Mouse (Mus musculus): ENCODE results near the gene Rbck1. TPM values are rescaled to one million over a fixed set of nuclear protein-coding genes. Genes with fewer than 3 reads are reported as not detected.
"Not testable (repeated sequence)": the region's sequence is repeated elsewhere in the genome, so short reads cannot be mapped to it uniquely, and the experiment has no call there.

Rbck1 gene
- polyA plus RNA-seq, 1 experiment from 2014 or later = 41.4 TPM

- H3K4me2 ChIP-seq = peak overlapping the region; percentile 90
- no peak for ATAC-seq (ENCODE audit: insufficient read depth)
- H3K27me3 ChIP-seq = no peaks in the 10 kb centered on the region
- no peak overlapping the region; the same call in 1 of the 2 replicates for H3K27ac ChIP-seq (replicated peaks)
- H3K9me3 ChIP-seq (replicated peaks) = no peaks in the 10 kb centered on the region
- H3K36me3 ChIP-seq (replicated peaks) = no peaks in the 10 kb centered on the region; the same call in 1 of the 2 replicates
- 34% methylated on average over 5 of the region's 5 CpGs for WGBS (ENCODE audit: insufficient replicate concordance)
- peaks cover 42% of the 10 kb centered on the region for H3K4me1 ChIP-seq (replicated peaks)
- H3K4me3 ChIP-seq (replicated peaks) = peak overlapping the region; percentile 84
- peak overlapping the region; percentile 95 for H3K9ac ChIP-seq
These were observed 37.9 kb downstream of the Rbck1 start for GRCm38 (mm10) chr2:152294541-152294940.

GRCm38 (mm10) chr2:152293727-152294475, 38.6 kb downstream of the Rbck1 start, which contains the start of gene Tbc1d20:
Tbc1d20 (plus strand) TSS chr2:152293828.
- Histone ChIP-seq H3K9me3 (replicated peaks) (no peaks in the 10 kb centered on the region), H3K27ac (replicated peaks) (peak within 1 kb of the TSS; percentile 88), H3K4me2 (peak within 1 kb of the TSS; percentile 90), H3K27me3 (no peaks in the 10 kb centered on the region), H3K36me3 (replicated peaks) (no peaks in the 10 kb centered on the region; the same call in 1 of the 2 replicates), H3K4me1 (replicated peaks) (peaks cover 42% of the 10 kb centered on the region), H3K9ac (peak within 1 kb of the TSS; percentile 95), H3K4me3 (replicated peaks) (peak within 1 kb of the TSS; percentile 84)
- WGBS (ENCODE audit: insufficient replicate concordance) = under 1% methylated on average over 68 of the region's 70 CpGs
- ATAC-seq (ENCODE audit: insufficient read depth) = peak; percentile 97

DNA sequence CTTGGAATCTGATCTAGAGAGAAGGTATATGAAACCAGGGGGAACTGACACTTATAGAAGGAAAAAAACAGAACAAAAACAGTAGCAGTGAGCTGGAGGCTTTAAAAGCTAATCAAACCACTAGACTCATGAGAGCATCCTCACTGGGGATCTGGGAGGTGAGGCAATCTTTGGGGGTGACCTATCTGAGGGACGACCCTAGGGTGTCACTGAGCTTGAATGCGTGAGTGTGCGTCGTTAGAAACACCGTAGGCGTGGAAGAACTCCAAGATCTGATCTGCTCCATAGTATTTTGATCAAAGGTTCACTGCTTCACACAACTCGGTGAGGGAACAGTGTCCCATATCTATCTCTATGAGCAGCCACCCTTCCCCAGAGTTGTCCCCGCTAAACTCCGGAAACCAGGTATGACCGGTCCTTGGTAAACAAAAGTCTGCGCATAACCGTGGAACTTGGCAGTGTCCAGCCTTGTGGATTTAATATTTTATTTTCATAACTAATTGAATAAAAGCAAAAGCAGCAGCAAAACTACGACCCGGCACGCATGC, 39.2 kb downstream of the Rbck1 start:
- peak; percentile 49 for ATAC-seq (ENCODE audit: insufficient read depth)
- peak overlapping the region; percentile 95 for H3K9ac ChIP-seq
- peak overlapping the region; percentile 84 for H3K4me3 ChIP-seq (replicated peaks)
- peak overlapping the region; percentile 53; the same call in 1 of the 2 replicates for H3K27ac ChIP-seq (replicated peaks)
- H3K4me1 ChIP-seq (replicated peaks) = peaks cover 37% of the 10 kb centered on the region
- no peaks in the 10 kb centered on the region for H3K9me3 ChIP-seq (replicated peaks)
- H3K36me3 ChIP-seq (replicated peaks) = no peaks in the 10 kb centered on the region; the same call in 1 of the 2 replicates
- under 1% methylated on average over 15 of the region's 15 CpGs for WGBS (ENCODE audit: insufficient replicate concordance)
- H3K27me3 ChIP-seq = no peaks in the 10 kb centered on the region
- H3K4me2 ChIP-seq = peak overlapping the region; percentile 90

DNA sequence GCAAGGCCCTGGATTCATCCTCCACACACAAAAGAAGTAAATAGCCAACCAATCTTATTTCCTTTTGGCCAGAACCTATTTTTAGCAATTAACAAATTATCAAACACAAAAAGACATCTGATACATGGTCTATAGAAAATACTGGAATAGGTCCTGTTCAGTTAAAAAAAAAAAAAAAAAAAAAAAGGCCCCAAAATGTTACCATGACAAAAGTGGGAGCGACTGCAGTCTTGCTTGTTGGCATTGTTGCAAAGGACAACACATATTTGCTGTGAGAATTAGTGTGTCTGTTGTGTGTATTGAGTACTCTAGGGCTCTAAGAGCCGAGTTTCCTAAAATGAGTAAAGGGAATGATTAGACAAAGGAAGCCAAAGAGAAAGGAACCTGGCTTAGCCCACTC, 40.0 kb downstream of the Rbck1 start:
- H3K4me3 ChIP-seq (replicated peaks) = no peak overlapping the region
- no peaks in the 10 kb centered on the region; the same call in 1 of the 2 replicates for H3K36me3 ChIP-seq (replicated peaks)
- no peaks in the 10 kb centered on the region for H3K9me3 ChIP-seq (replicated peaks)
- WGBS (ENCODE audit: insufficient replicate concordance) = 72% methylated on average over 2 of the region's 2 CpGs
- H3K27ac ChIP-seq (replicated peaks) = no peak overlapping the region
- H3K27me3 ChIP-seq = no peaks in the 10 kb centered on the region
- H3K4me1 ChIP-seq (replicated peaks) = peaks cover 33% of the 10 kb centered on the region
- H3K9ac ChIP-seq = no peak overlapping the region
- H3K4me2 ChIP-seq = no peak overlapping the region
- no peak for ATAC-seq (ENCODE audit: insufficient read depth)

GRCm38 (mm10) chr2:152289623-152290022, 42.8 kb downstream of the Rbck1 start:
- H3K9me3 ChIP-seq (replicated peaks); ATAC-seq (ENCODE audit: insufficient read depth); H3K9ac ChIP-seq; H3K4me3 ChIP-seq (replicated peaks); H3K27ac ChIP-seq (replicated peaks); H3K4me2 ChIP-seq; H3K27me3 ChIP-seq: not testable (repeated sequence)
- Histone ChIP-seq H3K4me1 (replicated peaks) (peaks cover 11% of the 10 kb centered on the region), H3K36me3 (replicated peaks) (peaks cover 14% of the 10 kb centered on the region)
- WGBS (ENCODE audit: insufficient replicate concordance) = 62% methylated on average over 2 of the region's 2 CpGs

DNA sequence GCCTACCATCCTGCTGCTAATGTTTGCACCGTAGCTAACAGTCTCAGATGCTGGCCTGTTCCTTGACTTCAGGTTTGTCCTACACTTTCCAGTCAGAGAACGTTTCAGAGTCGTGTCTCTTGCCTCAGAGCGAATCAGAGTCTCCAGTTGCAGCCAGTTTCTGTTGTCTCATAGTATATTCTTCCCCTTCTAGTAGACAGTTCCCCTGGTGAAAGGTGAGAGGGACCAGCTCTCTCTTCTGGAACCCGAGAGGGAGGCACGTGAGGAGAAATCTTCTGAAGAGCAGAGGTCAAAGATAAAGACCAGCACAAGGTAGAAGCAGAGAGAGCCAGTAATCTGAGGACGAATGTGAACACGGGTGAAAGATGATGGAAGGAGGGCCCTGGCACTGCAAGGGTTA, 44.4 kb downstream of the Rbck1 start:
- H3K9me3 ChIP-seq (replicated peaks) = no peaks in the 10 kb centered on the region
- H3K4me2 ChIP-seq = no peak overlapping the region
- H3K9ac ChIP-seq = no peak overlapping the region
- no peak for ATAC-seq (ENCODE audit: insufficient read depth)
- no peak overlapping the region for H3K27ac ChIP-seq (replicated peaks)
- H3K4me1 ChIP-seq (replicated peaks) = peaks cover 2% of the 10 kb centered on the region
- no peak overlapping the region for H3K4me3 ChIP-seq (replicated peaks)
- H3K27me3 ChIP-seq = no peaks in the 10 kb centered on the region
- 74% methylated on average over 8 of the region's 8 CpGs for WGBS (ENCODE audit: insufficient replicate concordance)
- H3K36me3 ChIP-seq (replicated peaks) = peaks cover 30% of the 10 kb centered on the region

DNA sequence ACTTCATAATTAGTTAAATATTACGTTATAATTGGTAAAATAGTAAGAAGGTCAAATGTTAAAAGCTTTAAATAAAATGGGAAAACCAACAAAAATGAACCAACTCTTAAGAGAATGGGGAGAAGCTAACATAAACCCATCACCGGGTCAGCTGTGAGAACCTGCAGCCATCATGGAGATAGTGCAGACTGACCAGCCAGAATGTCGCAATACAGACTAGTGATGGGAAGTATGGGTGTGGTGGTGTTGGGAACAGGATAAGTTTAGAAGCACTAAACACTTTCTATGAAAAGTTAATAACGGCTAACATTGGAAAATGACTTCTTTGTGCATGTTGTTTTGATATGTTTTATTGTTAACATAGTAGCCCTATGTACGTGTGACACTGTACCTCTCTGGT, 44.9 kb downstream of the Rbck1 start:
- Histone ChIP-seq H3K9ac (no peak overlapping the region), H3K36me3 (replicated peaks) (peaks cover 35% of the 10 kb centered on the region), H3K27me3 (no peaks in the 10 kb centered on the region), H3K4me2 (no peak overlapping the region), H3K4me1 (replicated peaks) (no peaks in the 10 kb centered on the region), H3K4me3 (replicated peaks) (no peak overlapping the region), H3K27ac (replicated peaks) (no peak overlapping the region), H3K9me3 (replicated peaks) (no peaks in the 10 kb centered on the region)
- no peak for ATAC-seq (ENCODE audit: insufficient read depth)
- 82% methylated on average over 5 of the region's 5 CpGs for WGBS (ENCODE audit: insufficient replicate concordance)

DNA sequence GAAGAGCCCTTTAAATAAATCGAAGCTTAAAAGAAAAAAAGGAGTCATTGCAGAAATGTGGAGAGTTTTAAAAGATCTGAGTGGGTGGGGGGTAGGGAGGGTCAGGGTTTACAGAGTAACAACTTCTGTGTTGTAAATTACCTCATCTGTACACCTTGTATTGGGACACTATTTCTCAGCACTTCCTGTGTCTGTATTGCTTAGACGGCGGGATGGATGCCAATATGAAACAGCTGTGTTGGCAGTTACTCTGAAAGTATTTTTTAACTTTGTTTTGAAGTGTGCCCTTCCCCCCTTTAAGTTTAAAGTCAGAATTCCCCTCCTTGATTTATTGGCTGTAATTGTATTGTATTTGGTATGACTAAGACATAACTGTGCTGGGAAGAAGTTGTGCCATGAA, 51.0 kb downstream of the Rbck1 start:
- 83% methylated on average over 3 of the region's 3 CpGs for WGBS (ENCODE audit: insufficient replicate concordance)
- Histone ChIP-seq H3K27me3 (no peaks in the 10 kb centered on the region), H3K9me3 (replicated peaks) (no peaks in the 10 kb centered on the region), H3K4me1 (replicated peaks) (no peaks in the 10 kb centered on the region), H3K9ac (no peak overlapping the region), H3K27ac (replicated peaks) (no peak overlapping the region), H3K4me2 (no peak overlapping the region), H3K36me3 (replicated peaks) (peaks cover 77% of the 10 kb centered on the region), H3K4me3 (replicated peaks) (no peak overlapping the region)
- ATAC-seq (ENCODE audit: insufficient read depth) = no peak

DNA sequence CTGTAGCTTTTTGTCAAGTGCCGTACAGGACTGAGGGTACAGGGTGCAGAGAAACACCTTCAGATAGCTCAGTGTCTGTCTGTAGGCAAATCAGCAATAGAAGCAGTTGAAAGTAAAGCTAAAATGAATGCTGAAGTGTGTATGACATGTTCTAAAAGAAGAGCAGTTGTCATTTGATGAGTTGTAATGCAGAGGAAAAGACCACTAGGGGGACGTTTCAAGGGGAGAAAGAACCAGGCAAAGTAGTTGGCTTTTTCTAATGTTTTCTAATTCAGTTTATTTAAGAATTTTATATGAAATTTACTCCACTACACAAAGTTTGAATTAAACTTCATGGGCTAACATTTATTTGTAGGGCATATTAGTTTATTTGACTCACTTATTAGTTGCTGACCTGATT, 58.8 kb downstream of the Rbck1 start:
- H3K4me3 ChIP-seq (replicated peaks) = no peak overlapping the region
- peaks cover 82% of the 10 kb centered on the region for H3K36me3 ChIP-seq (replicated peaks)
- WGBS (ENCODE audit: insufficient replicate concordance) = 73% methylated on average over 2 of the region's 2 CpGs
- no peak overlapping the region for H3K4me2 ChIP-seq
- ATAC-seq (ENCODE audit: insufficient read depth) = no peak
- H3K27ac ChIP-seq (replicated peaks) = no peak overlapping the region
- H3K27me3 ChIP-seq = no peaks in the 10 kb centered on the region
- H3K9me3 ChIP-seq (replicated peaks) = no peaks in the 10 kb centered on the region
- H3K9ac ChIP-seq = no peak overlapping the region
- no peaks in the 10 kb centered on the region for H3K4me1 ChIP-seq (replicated peaks)
